Mouse (Mus musculus) Patski (cell line): ENCODE data around the gene Treh. TPM values are rescaled to one million over a fixed set of nuclear protein-coding genes. Genes with fewer than 3 reads are reported as not detected.

Source experiments
- ATAC-seq: fragments of 100-300 bp; one replicate; pipeline ENCODE4 v1.8.0; 2021
- CTCF ChIA-PET: fragments of 350-600 bp; sonication (Branson Sonifier 250); formaldehyde crosslinking; loops from one replicate; lab custom pipeline; 2022; ENCODE audit warnings: inconsistent platforms; lab: Charles Lee
- POLR2A ChIA-PET: fragments of 350-600 bp; sonication (Branson Sonifier 250); formaldehyde crosslinking; loops from one replicate; lab custom pipeline; 2022; ENCODE audit warnings: antibody characterized with exemption, inconsistent platforms; lab: Charles Lee
- DNase-seq: peaks from one replicate; pipeline ENCODE4 v3.0.0-alpha.2; 2011; ENCODE audit warnings: low read depth, low spot score
- H3K27me3 ChIP-seq: fragments of 371-371 bp; one replicate; pipeline ENCODE4 v1.5.1; 2021
- CTCF ChIP-seq: fragments of 100-300 bp; IDR thresholded peaks from one replicate; pipeline ENCODE4 v1.5.1; 2021
- in situ Hi-C: fragments of 300-500 bp; cut with MboI; formaldehyde crosslinking; loops from 3 replicates; pipeline ENCODE4 v1.11.1; 2018; ENCODE audit warnings: low pct_unique_long_range_greater_than_20kb, mixed read lengths
- polyA plus RNA-seq: library from polyadenylated mRNA; unstranded; gene quantifications from one replicate; pipeline ENCODE4 v1.2.3, GENCODE M21; 2021

Gene Treh
- polyA plus RNA-seq, 1 experiment from 2014 or later = not detected

- CTCF ChIA-PET = interaction anchor here (0.9 to 3.4 kb wide), 4 partner anchors 9 to 19 kb away, joined by 3 to 10 read pairs (median 6); no protein-coding TSS in a partner anchor
- DNase-seq (no peak), ATAC-seq (no peak)
- no peak for TF ChIP-seq CTCF
- POLR2A ChIA-PET = no interaction called here
- peaks cover 4% of the 10 kb centered on the region for H3K27me3 ChIP-seq
- in situ Hi-C loops = loop anchor here (25.0 kb wide), 1 partner anchor 466 kb away; the partner anchor contains the start of gene Scn4b
Observed at GRCm38 (mm10) chr9:44671416-44671815, 1.6 kb upstream of the Treh start.

- TF ChIP-seq CTCF = no peak
- ATAC-seq = no peak
- no peak for DNase-seq
- H3K27me3 ChIP-seq = peaks cover 4% of the 10 kb centered on the region
- ChIA-PET POLR2A (no interaction called here), CTCF (interaction anchor here (1.0 to 3.4 kb wide), 4 partner anchors 10 to 20 kb away, joined by 4 to 10 read pairs (median 6); no protein-coding TSS in a partner anchor)
- in situ Hi-C loops = loop anchor here (25.0 kb wide), 1 partner anchor 465 kb away; the partner anchor contains the start of gene Scn4b
Observed at GRCm38 (mm10) chr9:44672291-44672865, 655 bp upstream of the Treh start.

GRCm38 (mm10) chr9:44678288-44678871, 5.3 kb downstream of the Treh start:
- POLR2A ChIA-PET = no interaction called here
- no peak for DNase-seq
- ATAC-seq = no peak
- CTCF ChIA-PET = interaction anchor here (1.0 to 1.4 kb wide), 2 partner anchors 22 kb away, joined by 3 read pairs; no protein-coding TSS in a partner anchor
- no peaks in the 10 kb centered on the region for H3K27me3 ChIP-seq
- in situ Hi-C loops = no loop called here
- no peak for TF ChIP-seq CTCF

GRCm38 (mm10) chr9:44679565-44679964, 6.5 kb downstream of the Treh start:
- CTCF ChIA-PET = no interaction called here
- DNase-seq = no peak
- no peaks in the 10 kb centered on the region for H3K27me3 ChIP-seq
- POLR2A ChIA-PET = no interaction called here
- in situ Hi-C loops = no loop called here
- no peak for ATAC-seq
- no peak for TF ChIP-seq CTCF

- TF ChIP-seq CTCF = no peak
- in situ Hi-C loops = no loop called here
- H3K27me3 ChIP-seq = no peaks in the 10 kb centered on the region
- ATAC-seq (no peak), DNase-seq (no peak)
- ChIA-PET POLR2A (no interaction called here), CTCF (interaction anchor here (1.4 kb wide), 1 partner anchor 27 kb away, joined by 5 read pairs; no protein-coding TSS in a partner anchor)
Observed at GRCm38 (mm10) chr9:44683046-44683445, 10.0 kb downstream of the Treh start.

- ChIA-PET POLR2A (interaction anchor here (1.3 to 1.4 kb wide), 2 partner anchors 14 to 48 kb away, joined by 4 read pairs; no protein-coding TSS in a partner anchor), CTCF (interaction anchor here (0.6 to 3.1 kb wide), 13 partner anchors 9 to 267 kb away, joined by 3 to 29 read pairs (median 6); partner anchors contain the start of genes Ccdc84 and Treh)
- DNase-seq (no peak), ATAC-seq (no peak)
- H3K27me3 ChIP-seq = no peaks in the 10 kb centered on the region
- in situ Hi-C loops = no loop called here
- no peak for TF ChIP-seq CTCF
Observed at GRCm38 (mm10) chr9:44685346-44686330, 12.6 kb downstream of the Treh start.

GRCm38 (mm10) chr9:44686638-44687037, 13.6 kb downstream of the Treh start:
- ATAC-seq = no peak
- no peaks in the 10 kb centered on the region for H3K27me3 ChIP-seq
- ChIA-PET POLR2A (interaction anchor here (0.9 to 1.3 kb wide), 2 partner anchors 15 to 47 kb away, joined by 4 read pairs; no protein-coding TSS in a partner anchor), CTCF (interaction anchor here (1.5 to 3.1 kb wide), 6 partner anchors 10 to 268 kb away, joined by 5 to 29 read pairs (median 10); partner anchors contain the start of gene Ccdc84)
- no peak for TF ChIP-seq CTCF
- in situ Hi-C loops = no loop called here
- no peak for DNase-seq

GRCm38 (mm10) chr9:44688013-44688412, 15.0 kb downstream of the Treh start:
- CTCF ChIA-PET = no interaction called here
- DNase-seq = no peak
- POLR2A ChIA-PET = no interaction called here
- no peaks in the 10 kb centered on the region for H3K27me3 ChIP-seq
- TF ChIP-seq CTCF = no peak
- no peak for ATAC-seq
- in situ Hi-C loops = no loop called here

GRCm38 (mm10) chr9:44690641-44691040, 17.6 kb downstream of the Treh start:
- CTCF ChIA-PET = interaction anchor here (1.2 to 1.5 kb wide), 2 partner anchors 10 to 19 kb away, joined by 4 read pairs; no protein-coding TSS in a partner anchor
- no peaks in the 10 kb centered on the region for H3K27me3 ChIP-seq
- POLR2A ChIA-PET = interaction anchor here (0.7 to 0.9 kb wide), 2 partner anchors 17 to 40 kb away, joined by 3 to 4 read pairs; no protein-coding TSS in a partner anchor
- ATAC-seq (no peak), DNase-seq (no peak)
- in situ Hi-C loops = no loop called here
- no peak for TF ChIP-seq CTCF
